Mouse (Mus musculus): Measurements from ENCODE around the gene Slc23a3. TPM values are rescaled to one million over a fixed set of nuclear protein-coding genes. Genes with fewer than 3 reads are reported as not detected.

Gene Slc23a3
- polyA plus RNA-seq, 1 experiment = not detected

DNA sequence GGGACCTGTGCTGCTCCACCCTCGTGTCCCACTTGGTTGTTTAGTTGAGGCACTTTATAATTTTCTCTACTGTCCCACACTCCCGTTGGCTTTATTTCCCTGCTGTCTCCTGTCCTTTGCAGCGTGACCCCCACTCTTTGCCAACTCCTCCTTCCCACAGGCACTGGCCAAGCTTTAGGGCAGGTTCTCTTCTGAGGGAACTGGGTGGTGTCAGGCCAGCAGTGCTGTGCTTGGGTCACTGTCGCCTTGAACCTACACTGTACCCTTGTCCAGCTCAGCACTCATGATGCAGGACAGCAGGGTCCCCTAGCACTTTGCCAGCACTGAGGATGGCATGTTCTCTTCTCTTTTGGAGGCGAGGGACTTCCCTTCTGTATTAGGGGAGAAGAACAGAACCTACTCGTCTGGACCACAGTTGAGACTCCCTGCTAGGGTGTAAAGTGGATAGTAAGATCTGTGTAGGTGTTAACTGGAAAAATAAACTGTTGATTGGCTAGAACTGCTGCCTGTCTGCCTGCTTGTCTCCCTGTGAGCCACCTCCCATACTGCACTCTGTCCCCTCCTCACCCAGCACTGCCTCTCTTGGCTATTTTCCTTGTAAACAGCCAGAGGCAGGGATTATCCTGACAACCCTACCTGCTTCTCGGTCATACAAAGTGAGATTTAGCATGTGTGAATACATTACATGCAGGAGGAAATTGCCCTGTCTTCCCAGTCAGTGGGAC, 13.9 kb upstream of the Slc23a3 start:
- H3K4me1 ChIP-seq (ENCODE audit: control insufficient read depth, insufficient read depth, low read length) = peaks cover 18% of the 10 kb centered on the region
- no peaks in the 10 kb centered on the region for H3K27me3 ChIP-seq (ENCODE audit: control insufficient read depth, insufficient read depth, low read length)
- WGBS = 82% methylated on average over 7 of the region's 7 CpGs
- TF ChIP-seq CTCF (IDR thresholded peaks at IDR 0.05; ENCODE audit: borderline replicate concordance, insufficient read depth, low read depth, low read length) (no peak), POLR2A (IDR thresholded peaks at IDR 0.05; ENCODE audit: borderline replicate concordance, insufficient read depth, low read length) (no peak)
- DNase-seq = no peak
- no peak overlapping the region for H3K27ac ChIP-seq (ENCODE audit: insufficient read depth, low read length)
- H3K4me3 ChIP-seq (replicated peaks; ENCODE audit: insufficient read depth, low read depth, low read length) = no peak overlapping the region

GRCm38 (mm10) chr1:75145589-75145988, 11.9 kb upstream of the Slc23a3 start:
- Histone ChIP-seq H3K4me3 (replicated peaks; ENCODE audit: insufficient read depth, low read depth, low read length) (no peak overlapping the region), H3K27me3 (ENCODE audit: control insufficient read depth, insufficient read depth, low read length) (no peaks in the 10 kb centered on the region), H3K27ac (ENCODE audit: insufficient read depth, low read length) (no peak overlapping the region), H3K4me1 (ENCODE audit: control insufficient read depth, insufficient read depth, low read length) (peaks cover 18% of the 10 kb centered on the region)
- 98% methylated on average over 3 of the region's 3 CpGs for WGBS
- no peak for DNase-seq
- TF ChIP-seq POLR2A (IDR thresholded peaks at IDR 0.05; ENCODE audit: borderline replicate concordance, insufficient read depth, low read length) = no peak
- no peak for TF ChIP-seq CTCF (IDR thresholded peaks at IDR 0.05; ENCODE audit: borderline replicate concordance, insufficient read depth, low read depth, low read length)

DNA sequence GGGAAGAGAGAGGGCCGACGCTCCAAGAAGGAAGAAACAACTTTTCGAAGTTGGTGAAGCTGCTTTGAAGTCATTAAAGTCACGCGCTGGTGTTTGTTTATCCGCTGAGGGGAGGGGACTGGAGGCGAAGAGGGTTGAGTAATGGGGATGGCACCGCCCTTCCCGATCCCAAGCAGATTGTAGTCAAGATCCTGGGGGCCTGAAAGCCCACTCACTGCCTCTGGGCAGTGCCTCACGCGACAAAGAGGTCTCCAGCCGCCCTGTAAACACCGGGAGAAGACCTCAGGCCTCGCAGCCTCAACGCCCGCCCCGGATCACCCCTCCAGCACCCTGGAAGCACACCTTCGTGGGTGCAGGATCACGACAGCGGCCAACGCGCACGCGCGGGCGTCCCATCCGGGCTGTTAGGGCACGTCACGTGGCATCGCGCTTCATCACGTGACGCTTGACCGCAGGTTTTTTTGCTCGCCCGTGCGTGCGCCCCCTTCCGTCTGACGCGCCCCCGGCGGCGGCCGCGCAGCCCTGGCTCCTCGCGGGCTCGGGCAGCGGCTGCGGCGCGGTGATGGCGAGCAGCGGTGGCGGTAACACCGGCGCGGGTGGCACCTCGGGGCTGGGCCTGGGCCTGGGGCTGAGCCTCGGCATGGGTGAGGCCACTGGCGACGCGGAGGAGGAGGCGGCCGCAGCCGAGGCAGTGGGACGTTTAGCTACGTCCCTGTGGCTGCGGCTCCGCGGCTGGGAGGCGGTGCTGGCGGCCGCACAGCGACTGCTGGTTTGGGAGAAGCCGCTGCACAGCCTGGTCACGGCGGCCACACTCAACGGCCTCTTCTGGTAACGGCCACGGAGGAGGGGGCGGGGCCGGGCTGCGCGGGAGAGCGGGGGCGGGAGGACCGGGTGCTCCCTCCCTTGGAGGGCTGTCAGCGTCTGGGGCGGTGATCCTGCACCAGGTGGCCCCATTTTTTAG, 8.9 kb upstream of the Slc23a3 start, which contains the start of the genes Cnppd1 and Retreg2:
Gene Cnppd1, minus strand, starts transcription at position 411 of the 961 bp plus-strand sequence.
Gene Retreg2, plus strand, starts transcription at position 478 of the 961 bp plus-strand sequence.
- Histone ChIP-seq H3K27ac (ENCODE audit: insufficient read depth, low read length) (peak within 1 kb of the TSS; percentile 93), H3K4me3 (replicated peaks; ENCODE audit: insufficient read depth, low read depth, low read length) (peak within 1 kb of the TSS; percentile 80), H3K4me1 (ENCODE audit: control insufficient read depth, insufficient read depth, low read length) (peaks cover 16% of the 10 kb centered on the region), H3K27me3 (ENCODE audit: control insufficient read depth, insufficient read depth, low read length) (no peaks in the 10 kb centered on the region)
- TF ChIP-seq CTCF (IDR thresholded peaks at IDR 0.05; ENCODE audit: borderline replicate concordance, insufficient read depth, low read depth, low read length) (peak; percentile 53; the same call in 1 of the 2 replicates), POLR2A (IDR thresholded peaks at IDR 0.05; ENCODE audit: borderline replicate concordance, insufficient read depth, low read length) (peak; percentile 91)
- WGBS = under 1% methylated on average over 90 of the region's 91 CpGs
- peak; percentile 97 for DNase-seq

- TF ChIP-seq CTCF (IDR thresholded peaks at IDR 0.05; ENCODE audit: borderline replicate concordance, insufficient read depth, low read depth, low read length) (no peak), POLR2A (IDR thresholded peaks at IDR 0.05; ENCODE audit: borderline replicate concordance, insufficient read depth, low read length) (peak; percentile 64)
- WGBS = under 1% methylated on average over 53 of the region's 53 CpGs
Observed at GRCm38 (mm10) chr1:75141486-75142190, 7.9 kb upstream of the Slc23a3 start.

DNA sequence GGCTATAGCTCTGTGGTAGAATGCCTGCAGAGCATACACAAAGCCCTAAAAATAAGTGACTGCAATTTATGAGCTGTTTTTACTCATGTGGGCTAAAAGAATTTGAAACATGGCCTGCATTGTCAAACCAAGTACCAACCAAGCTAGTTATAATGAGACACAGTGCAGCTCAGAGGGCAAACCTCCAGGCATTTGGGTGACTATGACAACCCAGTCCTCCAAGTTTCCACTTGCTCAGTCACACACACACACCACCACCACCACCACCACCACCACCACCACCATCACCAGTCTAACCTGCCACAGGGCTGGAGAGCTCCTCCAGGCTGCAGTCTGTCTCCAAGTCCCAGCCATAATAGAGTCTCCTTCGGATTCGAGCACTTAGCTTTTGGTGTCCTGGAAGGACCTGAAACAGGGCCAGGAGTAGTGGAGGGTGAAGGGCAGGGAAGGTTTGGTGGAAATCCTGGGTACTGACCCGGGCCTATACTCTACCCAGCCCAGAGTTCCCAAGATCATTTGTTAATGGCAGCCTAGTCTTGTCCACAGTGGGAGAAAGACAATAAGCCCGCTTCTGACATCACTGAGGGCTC, 7.0 kb upstream of the Slc23a3 start:
- no peak for DNase-seq
- Histone ChIP-seq H3K27ac (ENCODE audit: insufficient read depth, low read length) (peak overlapping the region; percentile 69; the same call in 1 of the 2 replicates), H3K27me3 (ENCODE audit: control insufficient read depth, insufficient read depth, low read length) (no peaks in the 10 kb centered on the region), H3K4me1 (ENCODE audit: control insufficient read depth, insufficient read depth, low read length) (peaks cover 16% of the 10 kb centered on the region), H3K4me3 (replicated peaks; ENCODE audit: insufficient read depth, low read depth, low read length) (peak overlapping the region; percentile 80)
- no peak for TF ChIP-seq POLR2A (IDR thresholded peaks at IDR 0.05; ENCODE audit: borderline replicate concordance, insufficient read depth, low read length)
- 15% methylated on average over 4 of the region's 4 CpGs for WGBS

More at GRCm38 (mm10) chr1:75141486-75142190, 7.9 kb upstream of the Slc23a3 start:
- Histone ChIP-seq H3K4me3 (replicated peaks; ENCODE audit: insufficient read depth, low read depth, low read length) (peak overlapping the region; percentile 80), H3K27ac (ENCODE audit: insufficient read depth, low read length) (peak overlapping the region; percentile 69), H3K27me3 (ENCODE audit: control insufficient read depth, insufficient read depth, low read length) (no peaks in the 10 kb centered on the region), H3K4me1 (ENCODE audit: control insufficient read depth, insufficient read depth, low read length) (peaks cover 16% of the 10 kb centered on the region)
- peak; percentile 63 to 68 for DNase-seq

GRCm38 (mm10) chr1:75138448-75138847, 4.8 kb upstream of the Slc23a3 start:
- Histone ChIP-seq H3K27me3 (ENCODE audit: control insufficient read depth, insufficient read depth, low read length) (no peaks in the 10 kb centered on the region), H3K4me1 (ENCODE audit: control insufficient read depth, insufficient read depth, low read length) (no peaks in the 10 kb centered on the region; the same call in 1 of the 2 replicates), H3K27ac (ENCODE audit: insufficient read depth, low read length) (no peak overlapping the region), H3K4me3 (replicated peaks; ENCODE audit: insufficient read depth, low read depth, low read length) (no peak overlapping the region)
- TF ChIP-seq CTCF (IDR thresholded peaks at IDR 0.05; ENCODE audit: borderline replicate concordance, insufficient read depth, low read depth, low read length) (no peak), POLR2A (IDR thresholded peaks at IDR 0.05; ENCODE audit: borderline replicate concordance, insufficient read depth, low read length) (no peak)
- WGBS = 94% methylated on average over 2 of the region's 2 CpGs
- DNase-seq = no peak

DNA sequence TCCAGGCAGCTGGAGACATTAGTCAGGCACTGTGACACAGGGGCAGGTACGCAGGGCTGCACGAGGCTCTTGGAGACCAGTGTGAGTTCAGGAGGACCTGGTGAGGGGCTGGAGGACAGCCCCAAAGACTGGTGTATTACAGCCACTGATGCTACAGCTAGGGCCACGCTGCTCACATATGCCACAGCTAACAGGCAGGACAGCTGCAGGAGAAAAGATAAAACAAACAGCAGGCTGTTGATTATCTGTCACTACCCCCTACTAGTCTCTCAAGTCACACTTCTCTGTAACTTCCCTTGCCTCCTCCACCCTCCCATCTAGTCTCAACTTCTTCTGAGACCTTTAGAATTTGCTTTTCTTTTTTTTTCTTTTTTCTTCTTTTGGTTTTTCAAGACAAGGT, 3.0 kb upstream of the Slc23a3 start:
- H3K4me1 ChIP-seq (ENCODE audit: control insufficient read depth, insufficient read depth, low read length) = no peaks in the 10 kb centered on the region
- H3K27ac ChIP-seq (ENCODE audit: insufficient read depth, low read length) = no peak overlapping the region
- H3K27me3 ChIP-seq (ENCODE audit: control insufficient read depth, insufficient read depth, low read length) = no peaks in the 10 kb centered on the region
- TF ChIP-seq CTCF (IDR thresholded peaks at IDR 0.05; ENCODE audit: borderline replicate concordance, insufficient read depth, low read depth, low read length) (no peak), POLR2A (IDR thresholded peaks at IDR 0.05; ENCODE audit: borderline replicate concordance, insufficient read depth, low read length) (no peak)
- H3K4me3 ChIP-seq (replicated peaks; ENCODE audit: insufficient read depth, low read depth, low read length) = no peak overlapping the region
- WGBS = 82% methylated on average over 3 of the region's 3 CpGs
- DNase-seq = no peak
